Mouse (Mus musculus): ENCODE measurements around the gene Prdm1. TPM values are rescaled to one million over a fixed set of nuclear protein-coding genes. Genes with fewer than 3 reads are reported as not detected.

The Prdm1 gene
- polyA plus RNA-seq, 2 experiments, result 0.12 to 0.13 TPM

GRCm38 (mm10) chr10:44437614-44438013 is 90.7 kb downstream of the Prdm1 start:
- Histone ChIP-seq H3K36me3 (replicated peaks; ENCODE audit: control insufficient read depth, insufficient read depth, low read depth) (no peaks in the 10 kb centered on the region), H3K4me1 (replicated peaks; ENCODE audit: control insufficient read depth in 2 of 2, insufficient read depth in 2 of 2, low read length in 1 of 2) (no peaks in the 10 kb centered on the region), H3K9ac (replicated peaks) (no peak overlapping the region), H3K4me2 (ENCODE audit: low read depth) (no peak overlapping the region), H3K27me3 (ENCODE audit: control insufficient read depth, insufficient read depth, low read length) (no peaks in the 10 kb centered on the region), H3K27ac (no peak overlapping the region), H3K4me3 (ENCODE audit: insufficient read depth in 1 of 2, low read depth in 2 of 2, low read length in 2 of 2) (no peak overlapping the region), H3K9me3 (ENCODE audit: control insufficient read depth, low read length) (no peaks in the 10 kb centered on the region)
- WGBS (ENCODE audit: insufficient replicate concordance), result 50% methylated on average over 1 of the region's 1 CpGs
- ATAC-seq (ENCODE audit: insufficient read depth) (no peak), DNase-seq (ENCODE audit: low read depth in 3 of 3, low spot score in 3 of 3) (no peak)
- TF ChIP-seq CTCF (IDR thresholded peaks at IDR 0.05; ENCODE audit: low read depth) (no peak), EP300 (IDR thresholded peaks at IDR 0.05; ENCODE audit: low read depth) (no peak)

GRCm38 (mm10) chr10:44435956-44436355 is 92.3 kb downstream of the Prdm1 start:
- H3K9ac ChIP-seq (replicated peaks), result no peak overlapping the region
- TF ChIP-seq CTCF (IDR thresholded peaks at IDR 0.05; ENCODE audit: low read depth), result no peak
- TF ChIP-seq EP300 (IDR thresholded peaks at IDR 0.05; ENCODE audit: low read depth), result no peak
- H3K4me2 ChIP-seq (ENCODE audit: low read depth), result no peak overlapping the region
- DNase-seq (ENCODE audit: low read depth in 3 of 3, low spot score in 3 of 3), result no peak
- no peaks in the 10 kb centered on the region for H3K9me3 ChIP-seq (ENCODE audit: control insufficient read depth, low read length)
- H3K4me1 ChIP-seq (replicated peaks; ENCODE audit: control insufficient read depth in 2 of 2, insufficient read depth in 2 of 2, low read length in 1 of 2), result no peaks in the 10 kb centered on the region
- no peak overlapping the region for H3K27ac ChIP-seq
- no peaks in the 10 kb centered on the region for H3K36me3 ChIP-seq (replicated peaks; ENCODE audit: control insufficient read depth, insufficient read depth, low read depth)
- no peaks in the 10 kb centered on the region for H3K27me3 ChIP-seq (ENCODE audit: control insufficient read depth, insufficient read depth, low read length)
- 69% methylated on average over 4 of the region's 4 CpGs for WGBS (ENCODE audit: insufficient replicate concordance)
- H3K4me3 ChIP-seq (ENCODE audit: insufficient read depth in 1 of 2, low read depth in 2 of 2, low read length in 2 of 2), result no peak overlapping the region
- no peak for ATAC-seq (ENCODE audit: insufficient read depth)

GRCm38 (mm10) chr10:44434702-44435181 is 93.6 kb downstream of the Prdm1 start:
- TF ChIP-seq CTCF (IDR thresholded peaks at IDR 0.05; ENCODE audit: low read depth) (no peak), EP300 (IDR thresholded peaks at IDR 0.05; ENCODE audit: low read depth) (no peak)
- H3K36me3 ChIP-seq (replicated peaks; ENCODE audit: control insufficient read depth, insufficient read depth, low read depth), result no peaks in the 10 kb centered on the region
- no peak overlapping the region for H3K9ac ChIP-seq (replicated peaks)
- H3K27ac ChIP-seq, result no peak overlapping the region
- no peak overlapping the region for H3K4me3 ChIP-seq (ENCODE audit: insufficient read depth in 1 of 2, low read depth in 2 of 2, low read length in 2 of 2)
- DNase-seq (ENCODE audit: low read depth in 3 of 3, low spot score in 3 of 3), result no peak
- no peak for ATAC-seq (ENCODE audit: insufficient read depth)
- H3K4me2 ChIP-seq (ENCODE audit: low read depth), result no peak overlapping the region
- WGBS (ENCODE audit: insufficient replicate concordance), result 30% methylated on average over 6 of the region's 6 CpGs
- no peaks in the 10 kb centered on the region for H3K4me1 ChIP-seq (replicated peaks; ENCODE audit: control insufficient read depth in 2 of 2, insufficient read depth in 2 of 2, low read length in 1 of 2)
- H3K9me3 ChIP-seq (ENCODE audit: control insufficient read depth, low read length), result no peaks in the 10 kb centered on the region
- H3K27me3 ChIP-seq (ENCODE audit: control insufficient read depth, insufficient read depth, low read length), result no peaks in the 10 kb centered on the region

- Histone ChIP-seq H3K36me3 (replicated peaks; ENCODE audit: control insufficient read depth, insufficient read depth, low read depth) (no peaks in the 10 kb centered on the region), H3K4me2 (ENCODE audit: low read depth) (no peak overlapping the region), H3K4me1 (replicated peaks; ENCODE audit: control insufficient read depth in 2 of 2, insufficient read depth in 2 of 2, low read length in 1 of 2) (no peaks in the 10 kb centered on the region), H3K27me3 (ENCODE audit: control insufficient read depth, insufficient read depth, low read length) (no peaks in the 10 kb centered on the region), H3K4me3 (ENCODE audit: insufficient read depth in 1 of 2, low read depth in 2 of 2, low read length in 2 of 2) (no peak overlapping the region), H3K9me3 (ENCODE audit: control insufficient read depth, low read length) (no peaks in the 10 kb centered on the region), H3K27ac (no peak overlapping the region), H3K9ac (replicated peaks) (no peak overlapping the region)
- DNase-seq (ENCODE audit: low read depth in 3 of 3, low spot score in 3 of 3), result no peak
- no peak for TF ChIP-seq CTCF (IDR thresholded peaks at IDR 0.05; ENCODE audit: low read depth)
- no peak for TF ChIP-seq EP300 (IDR thresholded peaks at IDR 0.05; ENCODE audit: low read depth)
- ATAC-seq (ENCODE audit: insufficient read depth), result no peak
- WGBS (ENCODE audit: insufficient replicate concordance), result 60% methylated on average over 11 of the region's 11 CpGs
These were observed 96.1 kb downstream of the Prdm1 start for GRCm38 (mm10) chr10:44432235-44432634.

- Histone ChIP-seq H3K4me3 (ENCODE audit: insufficient read depth in 1 of 2, low read depth in 2 of 2, low read length in 2 of 2) (no peak overlapping the region), H3K36me3 (replicated peaks; ENCODE audit: control insufficient read depth, insufficient read depth, low read depth) (no peaks in the 10 kb centered on the region), H3K4me2 (ENCODE audit: low read depth) (no peak overlapping the region), H3K9me3 (ENCODE audit: control insufficient read depth, low read length) (no peaks in the 10 kb centered on the region), H3K27me3 (ENCODE audit: control insufficient read depth, insufficient read depth, low read length) (no peaks in the 10 kb centered on the region), H3K4me1 (replicated peaks; ENCODE audit: control insufficient read depth in 2 of 2, insufficient read depth in 2 of 2, low read length in 1 of 2) (no peaks in the 10 kb centered on the region), H3K9ac (replicated peaks) (no peak overlapping the region), H3K27ac (no peak overlapping the region)
- DNase-seq (ENCODE audit: low read depth in 3 of 3, low spot score in 3 of 3) (no peak), ATAC-seq (ENCODE audit: insufficient read depth) (no peak)
- WGBS (ENCODE audit: insufficient replicate concordance), result 61% methylated on average over 4 of the region's 4 CpGs
- TF ChIP-seq CTCF (IDR thresholded peaks at IDR 0.05; ENCODE audit: low read depth), result no peak
- TF ChIP-seq EP300 (IDR thresholded peaks at IDR 0.05; ENCODE audit: low read depth), result no peak
These were observed 96.6 kb downstream of the Prdm1 start for GRCm38 (mm10) chr10:44431689-44432088.

Data from liver, embryonic 14.5 days (tissue).